Mouse (Mus musculus): ENCODE measurements around the gene Prpsap1. TPM values are rescaled to one million over a fixed set of nuclear protein-coding genes. Genes with fewer than 3 reads are reported as not detected.
A peak's percentile ranks its signal among the peaks of the same experiment; 100 is the strongest.

The Prpsap1 gene
- polyA plus RNA-seq, 1 experiment from 2014 or later: 201 TPM

GRCm38 (mm10) chr11:116532262-116532809 is 38.3 kb upstream of the Prpsap1 start:
- Histone ChIP-seq H3K27me3 (replicated peaks; ENCODE audit: control insufficient read depth, insufficient read depth, low read length) (peaks cover 44% of the 10 kb centered on the region), H3K27ac (ENCODE audit: low read length) (no peak overlapping the region), H3K4me2 (ENCODE audit: low read length) (peak overlapping the region; percentile 92), H3K4me3 (replicated peaks; ENCODE audit: low read length) (peak overlapping the region; percentile 49), H3K4me1 (replicated peaks; ENCODE audit: control insufficient read depth, insufficient read depth, low read length) (peaks cover 41% of the 10 kb centered on the region), H3K9ac (replicated peaks; ENCODE audit: low read depth, low read length) (peak overlapping the region; percentile 50), H3K9me3 (ENCODE audit: control insufficient read depth, low read length) (no peaks in the 10 kb centered on the region), H3K36me3 (ENCODE audit: control insufficient read depth, insufficient read depth) (no peaks in the 10 kb centered on the region)
- ATAC-seq: no peak; the same call in 1 of the 2 replicates
- whole genome bisulfite sequencing: under 1% methylated on average over 30 of the region's 30 CpGs

GRCm38 (mm10) chr11:116531371-116532191 is 37.6 kb upstream of the Prpsap1 start:
- WGBS: 2% methylated on average over 48 of the region's 48 CpGs
- Histone ChIP-seq H3K9ac (replicated peaks; ENCODE audit: low read depth, low read length) (0 out of 2 replicates have a peak overlapping the region, but pooled peaks have one; percentile 17), H3K4me2 (ENCODE audit: low read length) (peak overlapping the region; percentile 92), H3K27ac (ENCODE audit: low read length) (no peak overlapping the region), H3K9me3 (ENCODE audit: control insufficient read depth, low read length) (no peaks in the 10 kb centered on the region), H3K4me1 (replicated peaks; ENCODE audit: control insufficient read depth, insufficient read depth, low read length) (peaks cover 41% of the 10 kb centered on the region), H3K27me3 (replicated peaks; ENCODE audit: control insufficient read depth, insufficient read depth, low read length) (peaks cover 44% of the 10 kb centered on the region), H3K4me3 (replicated peaks; ENCODE audit: low read length) (peak overlapping the region; percentile 49), H3K36me3 (ENCODE audit: control insufficient read depth, insufficient read depth) (no peaks in the 10 kb centered on the region)
- ATAC-seq: no peak

GRCm38 (mm10) chr11:116530187-116531147 is 36.5 kb upstream of the Prpsap1 start, which contains the start of gene Sphk1:
Gene Sphk1, plus strand, starts transcription at chr11:116530925.
- Histone ChIP-seq H3K27me3 (replicated peaks; ENCODE audit: control insufficient read depth, insufficient read depth, low read length) (peaks cover 44% of the 10 kb centered on the region), H3K27ac (ENCODE audit: low read length) (no peak within 1 kb of the TSS)
- no peak for ATAC-seq

GRCm38 (mm10) chr11:116528636-116529320 is 34.8 kb upstream of the Prpsap1 start:
- Histone ChIP-seq H3K9me3 (ENCODE audit: control insufficient read depth, low read length) (no peaks in the 10 kb centered on the region), H3K4me1 (replicated peaks; ENCODE audit: control insufficient read depth, insufficient read depth, low read length) (peaks cover 40% of the 10 kb centered on the region), H3K9ac (replicated peaks; ENCODE audit: low read depth, low read length) (no peak overlapping the region), H3K4me2 (ENCODE audit: low read length) (no peak overlapping the region), H3K27ac (ENCODE audit: low read length) (no peak overlapping the region), H3K27me3 (replicated peaks; ENCODE audit: control insufficient read depth, insufficient read depth, low read length) (peaks cover 33% of the 10 kb centered on the region), H3K36me3 (ENCODE audit: control insufficient read depth, insufficient read depth) (no peaks in the 10 kb centered on the region), H3K4me3 (replicated peaks; ENCODE audit: low read length) (no peak overlapping the region)
- 67% methylated on average over 8 of the region's 8 CpGs for WGBS
- no peak for ATAC-seq

More at GRCm38 (mm10) chr11:116530187-116531147, 36.5 kb upstream of the Prpsap1 start, which contains the start of gene Sphk1:
- no peaks in the 10 kb centered on the region for H3K9me3 ChIP-seq (ENCODE audit: control insufficient read depth, low read length)
- no peaks in the 10 kb centered on the region for H3K36me3 ChIP-seq (ENCODE audit: control insufficient read depth, insufficient read depth)
- WGBS: 12% methylated on average over 11 of the region's 11 CpGs
- 0 out of 2 replicates have a peak within 1 kb of the TSS, but pooled peaks have one; percentile 17 for H3K9ac ChIP-seq (replicated peaks; ENCODE audit: low read depth, low read length)
- peaks cover 41% of the 10 kb centered on the region for H3K4me1 ChIP-seq (replicated peaks; ENCODE audit: control insufficient read depth, insufficient read depth, low read length)
- peak within 1 kb of the TSS; percentile 49 for H3K4me3 ChIP-seq (replicated peaks; ENCODE audit: low read length)
- peak within 1 kb of the TSS; percentile 92 for H3K4me2 ChIP-seq (ENCODE audit: low read length)

- Histone ChIP-seq H3K4me1 (replicated peaks; ENCODE audit: control insufficient read depth, insufficient read depth, low read length) (peaks cover 10% of the 10 kb centered on the region), H3K27me3 (replicated peaks; ENCODE audit: control insufficient read depth, insufficient read depth, low read length) (no peaks in the 10 kb centered on the region), H3K9me3 (ENCODE audit: control insufficient read depth, low read length) (no peaks in the 10 kb centered on the region), H3K27ac (ENCODE audit: low read length) (no peak overlapping the region), H3K9ac (replicated peaks; ENCODE audit: low read depth, low read length) (no peak overlapping the region), H3K36me3 (ENCODE audit: control insufficient read depth, insufficient read depth) (no peaks in the 10 kb centered on the region), H3K4me2 (ENCODE audit: low read length) (no peak overlapping the region), H3K4me3 (replicated peaks; ENCODE audit: low read length) (no peak overlapping the region)
- 35% methylated on average over 5 of the region's 5 CpGs for WGBS
- ATAC-seq: no peak
These were observed 29.7 kb upstream of the Prpsap1 start for GRCm38 (mm10) chr11:116523699-116524189.

- Histone ChIP-seq H3K27me3 (replicated peaks; ENCODE audit: control insufficient read depth, insufficient read depth, low read length) (no peaks in the 10 kb centered on the region), H3K9me3 (ENCODE audit: control insufficient read depth, low read length) (no peaks in the 10 kb centered on the region), H3K4me1 (replicated peaks; ENCODE audit: control insufficient read depth, insufficient read depth, low read length) (peaks cover 10% of the 10 kb centered on the region), H3K4me2 (ENCODE audit: low read length) (no peak overlapping the region), H3K9ac (replicated peaks; ENCODE audit: low read depth, low read length) (no peak overlapping the region), H3K36me3 (ENCODE audit: control insufficient read depth, insufficient read depth) (no peaks in the 10 kb centered on the region), H3K4me3 (replicated peaks; ENCODE audit: low read length) (no peak overlapping the region), H3K27ac (ENCODE audit: low read length) (no peak overlapping the region)
- no peak for ATAC-seq
- WGBS: 60% methylated on average over 16 of the region's 16 CpGs
These were observed 29.1 kb upstream of the Prpsap1 start for GRCm38 (mm10) chr11:116522886-116523698.

GRCm38 (mm10) chr11:116522046-116522445 is 28.0 kb upstream of the Prpsap1 start:
- Histone ChIP-seq H3K27ac (ENCODE audit: low read length) (no peak overlapping the region), H3K9me3 (ENCODE audit: control insufficient read depth, low read length) (no peaks in the 10 kb centered on the region), H3K27me3 (replicated peaks; ENCODE audit: control insufficient read depth, insufficient read depth, low read length) (no peaks in the 10 kb centered on the region), H3K4me1 (replicated peaks; ENCODE audit: control insufficient read depth, insufficient read depth, low read length) (peaks cover 10% of the 10 kb centered on the region), H3K9ac (replicated peaks; ENCODE audit: low read depth, low read length) (no peak overlapping the region), H3K36me3 (ENCODE audit: control insufficient read depth, insufficient read depth) (no peaks in the 10 kb centered on the region), H3K4me2 (ENCODE audit: low read length) (no peak overlapping the region), H3K4me3 (replicated peaks; ENCODE audit: low read length) (no peak overlapping the region)
- 79% methylated on average over 3 of the region's 3 CpGs for WGBS
- ATAC-seq: no peak

GRCm38 (mm10) chr11:116521143-116521542 is 27.1 kb upstream of the Prpsap1 start:
- H3K27me3 ChIP-seq (replicated peaks; ENCODE audit: control insufficient read depth, insufficient read depth, low read length): no peaks in the 10 kb centered on the region
- peaks cover 10% of the 10 kb centered on the region for H3K4me1 ChIP-seq (replicated peaks; ENCODE audit: control insufficient read depth, insufficient read depth, low read length)
- 58% methylated on average over 3 of the region's 3 CpGs for WGBS

More at GRCm38 (mm10) chr11:116521143-116521542, 27.1 kb upstream of the Prpsap1 start:
- Histone ChIP-seq H3K9ac (replicated peaks; ENCODE audit: low read depth, low read length) (no peak overlapping the region), H3K27ac (ENCODE audit: low read length) (no peak overlapping the region), H3K4me2 (ENCODE audit: low read length) (no peak overlapping the region), H3K4me3 (replicated peaks; ENCODE audit: low read length) (no peak overlapping the region), H3K36me3 (ENCODE audit: control insufficient read depth, insufficient read depth) (no peaks in the 10 kb centered on the region), H3K9me3 (ENCODE audit: control insufficient read depth, low read length) (no peaks in the 10 kb centered on the region)
- ATAC-seq: no peak

All from forebrain, embryonic 16.5 days (tissue).